Mouse (Mus musculus) liver, embryonic 16.5 days (tissue): ENCODE data around the gene Carhsp1. TPM values are rescaled to one million over a fixed set of nuclear protein-coding genes. Genes with fewer than 3 reads are reported as not detected.
A peak's percentile ranks its signal among the peaks of the same experiment; 100 is the strongest.

Experiments
- ATAC-seq: fragments of 200-750 bp; cut with Nextera tagmentation; 2 replicates; pipeline ENCODE4 v1.8.0; 2017; ENCODE audit warnings: low read depth, mild to moderate bottlenecking, moderate number of reproducible peaks, moderate library complexity
- H3K27ac ChIP-seq: fragments of 300-500 bp; sonication (generic); 2 replicates; pipeline ENCODE4 v1.5.1; 2014; ENCODE audit warnings: mild to moderate bottlenecking, low read length
- H3K27me3 ChIP-seq: fragments of 300-500 bp; sonication (generic); 2 replicates; pipeline ENCODE4 v1.6.1; 2014; ENCODE audit warnings: low read depth, low read length, mixed read lengths; ENCODE audit not compliant: control insufficient read depth, insufficient read depth
- H3K36me3 ChIP-seq: fragments of 300-500 bp; sonication (generic); 2 replicates; pipeline ENCODE4 v1.6.1; 2014; ENCODE audit warnings: mild to moderate bottlenecking; ENCODE audit not compliant: control insufficient read depth, insufficient read depth
- H3K4me1 ChIP-seq: fragments of 300-500 bp; sonication (generic); 2 replicates; pipeline ENCODE4 v1.6.1; 2014; ENCODE audit warnings: low read depth, low read length, mixed read lengths; ENCODE audit not compliant: control insufficient read depth
- H3K4me2 ChIP-seq: fragments of 300-500 bp; sonication (generic); 2 replicates; pipeline ENCODE4 v1.6.1; 2014; ENCODE audit warnings: low read depth, low read length, mixed read lengths
- H3K4me3 ChIP-seq: fragments of 300-500 bp; sonication (generic); 2 replicates; pipeline ENCODE4 v1.5.1; 2014; ENCODE audit warnings: low read depth, mild to moderate bottlenecking, low read length
- H3K9ac ChIP-seq: fragments of 300-500 bp; sonication (generic); 2 replicates; pipeline ENCODE4 v1.6.1; 2014; ENCODE audit warnings: low read depth, low read length
- H3K9me3 ChIP-seq: fragments of 300-500 bp; sonication (generic); replicated peaks from 2 replicates; pipeline ENCODE4 v1.6.1; 2016; ENCODE audit warnings: low read length; ENCODE audit not compliant: control insufficient read depth
- WGBS: fragments of 180-500 bp; shearing (Covaris S2); extraction: QIAGEN DNeasy Blood & Tissue Kit; methylation state at CpG from one replicate; pipeline ENCODE4 v1.1.7; 2014; ENCODE audit not compliant: insufficient replicate concordance; 5-methylcytosine and 5-hydroxymethylcytosine counted together
- polyA plus RNA-seq: library from polyadenylated mRNA; unstranded; fragments of >200 nt; fragmentation: Nextera tagmentation; extraction: Ambion mirVana; gene quantifications from 2 replicates; pipeline ENCODE4 v1.2.1, GENCODE M21; 2015

Gene Carhsp1
- polyA plus RNA-seq, 1 experiment from 2014 or later, result 96.6 TPM

- ATAC-seq, result peak; percentile 48
- no peaks in the 10 kb centered on the region for H3K9me3 ChIP-seq
- H3K9ac ChIP-seq, result peak overlapping the region; percentile 46
- peaks cover 63% of the 10 kb centered on the region for H3K4me1 ChIP-seq
- peak overlapping the region; percentile 34 for H3K4me2 ChIP-seq
- no peaks in the 10 kb centered on the region for H3K27me3 ChIP-seq
- H3K36me3 ChIP-seq, result no peaks in the 10 kb centered on the region; the same call in 1 of the 2 replicates
- WGBS, result 33% methylated on average over 4 of the region's 4 CpGs
- peak overlapping the region; percentile 85 for H3K27ac ChIP-seq
- no peak overlapping the region for H3K4me3 ChIP-seq
These were observed 6.7 kb upstream of the Carhsp1 start for GRCm38 (mm10) chr16:8678676-8679075.

GRCm38 (mm10) chr16:8678035-8678434 is 6.1 kb upstream of the Carhsp1 start:
- no peak overlapping the region for H3K4me3 ChIP-seq
- peak overlapping the region; percentile 46 for H3K9ac ChIP-seq
- H3K27me3 ChIP-seq, result no peaks in the 10 kb centered on the region
- 44% methylated on average over 5 of the region's 5 CpGs for WGBS
- peak overlapping the region; percentile 85 for H3K27ac ChIP-seq
- peak overlapping the region; percentile 34 for H3K4me2 ChIP-seq
- peak; percentile 33 for ATAC-seq
- H3K4me1 ChIP-seq, result peaks cover 70% of the 10 kb centered on the region
- no peaks in the 10 kb centered on the region for H3K9me3 ChIP-seq
- H3K36me3 ChIP-seq, result no peaks in the 10 kb centered on the region

- Histone ChIP-seq H3K36me3 (no peaks in the 10 kb centered on the region), H3K27me3 (no peaks in the 10 kb centered on the region), H3K9ac (peak overlapping the region; percentile 58), H3K4me2 (peak overlapping the region; percentile 72), H3K27ac (peak overlapping the region; percentile 98), H3K9me3 (no peaks in the 10 kb centered on the region), H3K4me1 (peaks cover 76% of the 10 kb centered on the region), H3K4me3 (no peak overlapping the region)
- peak; percentile 9; the same call in 1 of the 2 replicates for ATAC-seq
- 50% methylated on average over 4 of the region's 4 CpGs for WGBS
These were observed 4.8 kb upstream of the Carhsp1 start for GRCm38 (mm10) chr16:8676800-8677199.

GRCm38 (mm10) chr16:8676228-8676627 is 4.3 kb upstream of the Carhsp1 start:
- H3K4me1 ChIP-seq, result peaks cover 76% of the 10 kb centered on the region

GRCm38 (mm10) chr16:8675559-8675958 is 3.6 kb upstream of the Carhsp1 start:
- 34% methylated on average over 8 of the region's 8 CpGs for WGBS
- H3K4me2 ChIP-seq, result peak overlapping the region; percentile 72
- H3K9me3 ChIP-seq, result no peaks in the 10 kb centered on the region
- peak overlapping the region; percentile 41 for H3K4me3 ChIP-seq
- H3K9ac ChIP-seq, result peak overlapping the region; percentile 58
- no peaks in the 10 kb centered on the region for H3K36me3 ChIP-seq
- H3K27me3 ChIP-seq, result no peaks in the 10 kb centered on the region
- H3K4me1 ChIP-seq, result peaks cover 78% of the 10 kb centered on the region
- H3K27ac ChIP-seq, result peak overlapping the region; percentile 98
- ATAC-seq, result peak; percentile 33

More at GRCm38 (mm10) chr16:8676228-8676627, 4.3 kb upstream of the Carhsp1 start:
- peak overlapping the region; percentile 58 for H3K9ac ChIP-seq
- peak; percentile 59 for ATAC-seq
- H3K27me3 ChIP-seq, result no peaks in the 10 kb centered on the region
- peak overlapping the region; percentile 41 for H3K4me3 ChIP-seq
- H3K9me3 ChIP-seq, result no peaks in the 10 kb centered on the region
- no peaks in the 10 kb centered on the region for H3K36me3 ChIP-seq
- peak overlapping the region; percentile 98 for H3K27ac ChIP-seq
- 23% methylated on average over 2 of the region's 2 CpGs for WGBS
- peak overlapping the region; percentile 72 for H3K4me2 ChIP-seq

- no peaks in the 10 kb centered on the region for H3K27me3 ChIP-seq
- ATAC-seq, result no peak
- peak overlapping the region; percentile 35 for H3K4me2 ChIP-seq
- no peaks in the 10 kb centered on the region for H3K9me3 ChIP-seq
- peaks cover 82% of the 10 kb centered on the region for H3K4me1 ChIP-seq
- whole genome bisulfite sequencing, result 2% methylated on average over 8 of the region's 8 CpGs
- no peaks in the 10 kb centered on the region; the same call in 1 of the 2 replicates for H3K36me3 ChIP-seq
- H3K4me3 ChIP-seq, result peak overlapping the region; percentile 7; the same call in 1 of the 2 replicates
- 0 out of 2 replicates have a peak overlapping the region, but pooled peaks have one; percentile 10 for H3K9ac ChIP-seq
- H3K27ac ChIP-seq, result peak overlapping the region; percentile 30
These were observed 2.2 kb upstream of the Carhsp1 start for GRCm38 (mm10) chr16:8674165-8674564.

GRCm38 (mm10) chr16:8673343-8673742 is 1.4 kb upstream of the Carhsp1 start:
- H3K4me2 ChIP-seq, result peak overlapping the region; percentile 75; the same call in 1 of the 2 replicates
- 52% methylated on average over 6 of the region's 6 CpGs for WGBS

GRCm38 (mm10) chr16:8672811-8673210 is 856 bp upstream of the Carhsp1 start:
- H3K9me3 ChIP-seq, result no peaks in the 10 kb centered on the region
- H3K4me2 ChIP-seq, result peak overlapping the region; percentile 75
- H3K4me3 ChIP-seq, result peak overlapping the region; percentile 81
- no peak for ATAC-seq
- no peaks in the 10 kb centered on the region for H3K27me3 ChIP-seq
- peaks cover 5% of the 10 kb centered on the region for H3K36me3 ChIP-seq
- H3K9ac ChIP-seq, result peak overlapping the region; percentile 84
- H3K4me1 ChIP-seq, result peaks cover 83% of the 10 kb centered on the region
- peak overlapping the region; percentile 90 for H3K27ac ChIP-seq

More at GRCm38 (mm10) chr16:8673343-8673742, 1.4 kb upstream of the Carhsp1 start:
- H3K9me3 ChIP-seq, result no peaks in the 10 kb centered on the region
- H3K9ac ChIP-seq, result peak overlapping the region; percentile 84
- H3K36me3 ChIP-seq, result peaks cover under 1% of the 10 kb centered on the region
- peak overlapping the region; percentile 90 for H3K27ac ChIP-seq
- H3K4me1 ChIP-seq, result peaks cover 82% of the 10 kb centered on the region
- no peak overlapping the region for H3K4me3 ChIP-seq
- ATAC-seq, result no peak
- H3K27me3 ChIP-seq, result no peaks in the 10 kb centered on the region

GRCm38 (mm10) chr16:8672350-8672687 is 364 bp upstream of the Carhsp1 start:
- H3K4me3 ChIP-seq, result peak overlapping the region; percentile 81
- H3K9me3 ChIP-seq, result no peaks in the 10 kb centered on the region
- peak overlapping the region; percentile 75 for H3K4me2 ChIP-seq
- H3K27me3 ChIP-seq, result no peaks in the 10 kb centered on the region
- H3K9ac ChIP-seq, result peak overlapping the region; percentile 84
- peak overlapping the region; percentile 90 for H3K27ac ChIP-seq
- 0% methylated on average over 18 of the region's 18 CpGs for WGBS
- H3K4me1 ChIP-seq, result peaks cover 83% of the 10 kb centered on the region
- ATAC-seq, result no peak
- peaks cover 5% of the 10 kb centered on the region for H3K36me3 ChIP-seq
